Mouse (Mus musculus) liver, embryonic 12.5 days (tissue): Measurements from ENCODE around the gene Edn1. TPM values are rescaled to one million over a fixed set of nuclear protein-coding genes. Genes with fewer than 3 reads are reported as not detected.
A peak's percentile ranks its signal among the peaks of the same experiment; 100 is the strongest.

ENCODE experiments used
- ATAC-seq: fragments of 200-750 bp; cut with Nextera tagmentation; 2 replicates; pipeline ENCODE4 v1.8.0; 2017; ENCODE audit warnings: moderate number of reproducible peaks, mild to moderate bottlenecking, moderate library complexity
- H3K27ac ChIP-seq: fragments of 300-500 bp; sonication (generic); 2 replicates; pipeline ENCODE4 v1.5.1; 2016; ENCODE audit warnings: mild to moderate bottlenecking
- H3K27me3 ChIP-seq: fragments of 300-500 bp; sonication (generic); replicated peaks from 2 replicates; pipeline ENCODE4 v1.6.1; 2016; ENCODE audit warnings: mild to moderate bottlenecking, moderate library complexity
- H3K36me3 ChIP-seq: fragments of 300-500 bp; sonication (generic); 2 replicates; pipeline ENCODE4 v1.6.1; 2016; ENCODE audit warnings: mild to moderate bottlenecking, moderate library complexity
- H3K4me1 ChIP-seq: fragments of 300-500 bp; sonication (generic); 2 replicates; pipeline ENCODE4 v1.6.1; 2016
- H3K4me2 ChIP-seq: fragments of 300-500 bp; sonication (generic); 2 replicates; pipeline ENCODE4 v1.6.1; 2016; ENCODE audit warnings: mild to moderate bottlenecking, moderate library complexity
- H3K4me3 ChIP-seq: fragments of 300-500 bp; sonication (generic); 2 replicates; pipeline ENCODE4 v1.5.1; 2016; ENCODE audit warnings: mild to moderate bottlenecking, moderate library complexity
- H3K9ac ChIP-seq: fragments of 300-500 bp; sonication (generic); 2 replicates; pipeline ENCODE4 v1.6.1; 2016; ENCODE audit warnings: mild to moderate bottlenecking, moderate library complexity
- H3K9me3 ChIP-seq: fragments of 300-500 bp; sonication (generic); replicated peaks from 2 replicates; pipeline ENCODE4 v1.6.1; 2016; ENCODE audit warnings: mild to moderate bottlenecking, moderate library complexity
- WGBS: fragments of 180-500 bp; shearing (Covaris S2); methylation state at CpG from one replicate; pipeline ENCODE4 v1.1.7; 2016; ENCODE audit not compliant: insufficient replicate concordance; 5-methylcytosine and 5-hydroxymethylcytosine counted together
- polyA plus RNA-seq: library from polyadenylated mRNA; unstranded; fragments of >200 nt; fragmentation: Nextera tagmentation; extraction: Ambion mirVana; gene quantifications from 2 replicates; pipeline ENCODE4 v1.2.1, GENCODE M21; 2016

Gene Edn1
- 0.67 and 0.84 TPM in 2 replicates for polyA plus RNA-seq

- no peak within 1 kb of the TSS for H3K9ac ChIP-seq
- peaks cover 76% of the 10 kb centered on the region for H3K27me3 ChIP-seq
- peaks cover 10% of the 10 kb centered on the region; the same call in 1 of the 2 replicates for H3K4me1 ChIP-seq
- WGBS, result under 1% methylated on average over 26 of the region's 26 CpGs
- H3K9me3 ChIP-seq, result no peaks in the 10 kb centered on the region
- no peak within 1 kb of the TSS for H3K27ac ChIP-seq
- ATAC-seq, result peak; percentile 58
- peak within 1 kb of the TSS; percentile 59 for H3K4me2 ChIP-seq
- H3K36me3 ChIP-seq, result no peaks in the 10 kb centered on the region
- peak within 1 kb of the TSS; percentile 32 for H3K4me3 ChIP-seq
Measured at GRCm38 (mm10) chr13:42301161-42301721, at the start of gene Edn1. TSS of gene Edn1 (plus strand) at chr13:42301476.

GRCm38 (mm10) chr13:42253821-42254220 lies 47.5 kb upstream of the Edn1 start:
- no peak overlapping the region for H3K9ac ChIP-seq
- H3K36me3 ChIP-seq, result no peaks in the 10 kb centered on the region
- no peak overlapping the region for H3K4me3 ChIP-seq
- no peak for ATAC-seq
- H3K27ac ChIP-seq, result no peak overlapping the region
- H3K4me1 ChIP-seq, result no peaks in the 10 kb centered on the region
- H3K4me2 ChIP-seq, result no peak overlapping the region
- H3K27me3 ChIP-seq, result no peaks in the 10 kb centered on the region
- 0 out of 2 replicates have a peak, but pooled peaks cover 3% of the 10 kb centered on the region for H3K9me3 ChIP-seq
- WGBS, result 39% methylated on average over 5 of the region's 5 CpGs

GRCm38 (mm10) chr13:42255105-42255504 lies 46.2 kb upstream of the Edn1 start:
- no peak overlapping the region for H3K9ac ChIP-seq
- no peaks in the 10 kb centered on the region for H3K4me1 ChIP-seq
- H3K27ac ChIP-seq, result no peak overlapping the region
- H3K27me3 ChIP-seq, result no peaks in the 10 kb centered on the region
- no peak overlapping the region for H3K4me2 ChIP-seq
- H3K9me3 ChIP-seq, result 0 out of 2 replicates have a peak, but pooled peaks cover 3% of the 10 kb centered on the region
- H3K36me3 ChIP-seq, result no peaks in the 10 kb centered on the region
- 68% methylated on average over 1 of the region's 1 CpGs for WGBS
- ATAC-seq, result no peak
- no peak overlapping the region for H3K4me3 ChIP-seq

GRCm38 (mm10) chr13:42258422-42258821 lies 42.9 kb upstream of the Edn1 start:
- H3K4me3 ChIP-seq, result no peak overlapping the region
- no peak overlapping the region for H3K9ac ChIP-seq
- ATAC-seq, result no peak
- WGBS, result 46% methylated on average over 5 of the region's 5 CpGs
- H3K4me2 ChIP-seq, result no peak overlapping the region
- H3K9me3 ChIP-seq, result 0 out of 2 replicates have a peak, but pooled peaks cover 3% of the 10 kb centered on the region
- H3K27me3 ChIP-seq, result no peaks in the 10 kb centered on the region
- H3K36me3 ChIP-seq, result no peaks in the 10 kb centered on the region
- H3K27ac ChIP-seq, result no peak overlapping the region; the same call in 1 of the 2 replicates
- H3K4me1 ChIP-seq, result no peaks in the 10 kb centered on the region

- ATAC-seq, result no peak
- 76% methylated on average over 6 of the region's 6 CpGs for WGBS
- Histone ChIP-seq H3K9me3 (no peaks in the 10 kb centered on the region), H3K9ac (no peak overlapping the region), H3K27ac (no peak overlapping the region), H3K4me1 (no peaks in the 10 kb centered on the region), H3K4me2 (no peak overlapping the region), H3K4me3 (no peak overlapping the region), H3K27me3 (no peaks in the 10 kb centered on the region), H3K36me3 (no peaks in the 10 kb centered on the region)
Measured at GRCm38 (mm10) chr13:42260667-42261066, 40.6 kb upstream of the Edn1 start.

- ATAC-seq, result no peak
- Histone ChIP-seq H3K36me3 (no peaks in the 10 kb centered on the region), H3K27me3 (no peaks in the 10 kb centered on the region), H3K27ac (no peak overlapping the region), H3K4me3 (no peak overlapping the region), H3K4me2 (no peak overlapping the region), H3K9ac (no peak overlapping the region), H3K4me1 (no peaks in the 10 kb centered on the region), H3K9me3 (no peaks in the 10 kb centered on the region)
- 74% methylated on average over 9 of the region's 9 CpGs for WGBS
Measured at GRCm38 (mm10) chr13:42270051-42270450, 31.2 kb upstream of the Edn1 start.

GRCm38 (mm10) chr13:42276774-42277454 lies 24.4 kb upstream of the Edn1 start:
- no peak overlapping the region for H3K4me2 ChIP-seq
- H3K27me3 ChIP-seq, result no peaks in the 10 kb centered on the region
- H3K4me1 ChIP-seq, result no peaks in the 10 kb centered on the region
- ATAC-seq, result no peak
- H3K9me3 ChIP-seq, result no peaks in the 10 kb centered on the region
- no peak overlapping the region for H3K4me3 ChIP-seq
- no peak overlapping the region for H3K9ac ChIP-seq
- 70% methylated on average over 9 of the region's 9 CpGs for WGBS
- no peak overlapping the region for H3K27ac ChIP-seq
- H3K36me3 ChIP-seq, result no peaks in the 10 kb centered on the region

- Histone ChIP-seq H3K9ac (no peak overlapping the region), H3K27ac (no peak overlapping the region), H3K4me1 (no peaks in the 10 kb centered on the region), H3K4me3 (no peak overlapping the region), H3K36me3 (no peaks in the 10 kb centered on the region), H3K9me3 (no peaks in the 10 kb centered on the region), H3K4me2 (no peak overlapping the region), H3K27me3 (no peaks in the 10 kb centered on the region)
- ATAC-seq, result no peak
- 73% methylated on average over 2 of the region's 2 CpGs for WGBS
Measured at GRCm38 (mm10) chr13:42277751-42278150, 23.5 kb upstream of the Edn1 start.

- H3K9ac ChIP-seq, result no peak overlapping the region
- 68% methylated on average over 3 of the region's 3 CpGs for WGBS
- ATAC-seq, result no peak
Measured at GRCm38 (mm10) chr13:42285896-42286295, 15.4 kb upstream of the Edn1 start.

GRCm38 (mm10) chr13:42286768-42287167 lies 14.5 kb upstream of the Edn1 start:
- 76% methylated on average over 4 of the region's 4 CpGs for WGBS
- Histone ChIP-seq H3K9me3 (no peaks in the 10 kb centered on the region), H3K36me3 (no peaks in the 10 kb centered on the region), H3K4me3 (no peak overlapping the region), H3K4me2 (no peak overlapping the region), H3K27ac (no peak overlapping the region), H3K27me3 (no peaks in the 10 kb centered on the region), H3K4me1 (no peaks in the 10 kb centered on the region), H3K9ac (no peak overlapping the region)
- ATAC-seq, result no peak

More at GRCm38 (mm10) chr13:42285896-42286295, 15.4 kb upstream of the Edn1 start:
- Histone ChIP-seq H3K36me3 (no peaks in the 10 kb centered on the region), H3K27me3 (no peaks in the 10 kb centered on the region), H3K27ac (no peak overlapping the region), H3K9me3 (no peaks in the 10 kb centered on the region), H3K4me1 (no peaks in the 10 kb centered on the region), H3K4me3 (no peak overlapping the region), H3K4me2 (no peak overlapping the region)

GRCm38 (mm10) chr13:42292593-42292992 lies 8.7 kb upstream of the Edn1 start:
- Histone ChIP-seq H3K4me2 (no peak overlapping the region), H3K4me3 (no peak overlapping the region), H3K36me3 (no peaks in the 10 kb centered on the region), H3K27ac (no peak overlapping the region), H3K27me3 (no peaks in the 10 kb centered on the region; the same call in 1 of the 2 replicates), H3K9me3 (no peaks in the 10 kb centered on the region), H3K9ac (no peak overlapping the region), H3K4me1 (no peaks in the 10 kb centered on the region)
- no peak for ATAC-seq
- WGBS, result 71% methylated on average over 5 of the region's 5 CpGs

GRCm38 (mm10) chr13:42298302-42298701 lies 3.0 kb upstream of the Edn1 start:
- Histone ChIP-seq H3K27ac (no peak overlapping the region), H3K9me3 (no peaks in the 10 kb centered on the region), H3K4me3 (no peak overlapping the region), H3K4me1 (peaks cover 10% of the 10 kb centered on the region; the same call in 1 of the 2 replicates), H3K27me3 (peaks cover 49% of the 10 kb centered on the region), H3K9ac (no peak overlapping the region), H3K4me2 (no peak overlapping the region), H3K36me3 (no peaks in the 10 kb centered on the region)
- no peak for ATAC-seq
- WGBS, result 63% methylated on average over 8 of the region's 8 CpGs
